Mouse (Mus musculus): ENCODE data around the gene Ppp1r37. TPM values are rescaled to one million over a fixed set of nuclear protein-coding genes. Genes with fewer than 3 reads are reported as not detected.
"Not testable (repeated sequence)": the region's sequence is repeated elsewhere in the genome, so short reads cannot be mapped to it uniquely, and the experiment has no call there.

Gene Ppp1r37
- polyA plus RNA-seq, 1 experiment, result 104 TPM

DNA sequence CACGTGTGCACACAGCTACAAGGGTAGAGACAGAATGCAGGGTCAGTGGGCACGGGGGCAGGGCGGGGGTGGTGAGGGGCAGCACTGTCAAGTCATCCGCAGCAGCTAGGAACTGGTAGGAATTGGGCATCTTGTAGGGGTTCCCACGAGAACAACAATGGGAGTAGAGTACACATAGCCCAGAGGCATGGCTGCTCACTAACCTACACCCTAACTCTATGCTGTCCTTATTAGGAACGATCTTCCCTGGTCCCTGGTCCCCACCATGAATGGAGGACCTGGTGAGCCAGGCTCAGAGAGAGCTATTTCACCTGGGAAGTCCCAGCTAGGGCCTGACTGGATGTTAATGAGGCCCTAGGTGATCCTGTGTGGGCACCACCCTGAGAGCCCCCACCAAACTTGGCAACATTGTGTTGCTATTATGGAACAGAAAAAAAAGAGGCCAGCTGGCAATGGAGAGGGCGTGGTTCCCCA lies 21.2 kb downstream of the Ppp1r37 start:
- DNase-seq (ENCODE audit: low read depth), result no peak

DNA sequence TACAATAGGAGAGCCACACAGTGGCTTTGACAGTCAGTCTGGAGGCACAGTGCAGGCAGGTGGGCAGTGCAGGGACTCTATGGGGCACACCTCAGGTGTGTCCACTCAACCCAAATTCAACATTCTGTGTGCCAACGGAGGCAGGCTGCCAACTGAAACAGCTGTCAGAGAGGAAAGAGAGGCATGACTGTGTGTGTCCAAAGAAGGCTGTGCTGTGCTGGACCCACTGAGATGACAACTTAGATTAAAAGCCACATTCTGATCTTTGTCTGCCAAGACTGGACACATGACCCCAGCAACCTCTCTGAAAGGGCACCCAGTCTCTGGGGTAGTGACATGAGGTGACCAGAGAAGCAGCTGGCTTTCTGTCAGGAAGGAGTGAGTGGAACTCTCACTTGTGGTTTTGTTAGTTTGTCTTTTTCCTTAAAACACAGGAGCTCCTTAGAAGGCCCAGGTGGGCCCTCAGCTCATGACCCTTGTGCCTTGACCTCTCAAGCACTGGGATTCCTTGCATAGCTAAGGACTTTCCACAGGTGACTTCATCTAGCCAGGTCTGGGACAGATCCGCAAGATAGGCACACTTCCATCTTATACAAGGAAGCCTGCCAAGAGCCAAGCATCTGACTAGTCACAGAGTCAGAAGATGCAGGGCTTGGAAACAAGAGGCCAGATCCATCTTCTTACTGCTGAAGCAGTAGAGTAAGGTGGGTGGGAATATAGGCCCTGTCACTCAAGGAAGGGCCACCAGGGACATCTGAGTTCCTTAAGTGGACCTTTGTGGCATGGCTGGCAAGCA lies 21.9 kb downstream of the Ppp1r37 start:
- no peak for DNase-seq (ENCODE audit: low read depth)

DNA sequence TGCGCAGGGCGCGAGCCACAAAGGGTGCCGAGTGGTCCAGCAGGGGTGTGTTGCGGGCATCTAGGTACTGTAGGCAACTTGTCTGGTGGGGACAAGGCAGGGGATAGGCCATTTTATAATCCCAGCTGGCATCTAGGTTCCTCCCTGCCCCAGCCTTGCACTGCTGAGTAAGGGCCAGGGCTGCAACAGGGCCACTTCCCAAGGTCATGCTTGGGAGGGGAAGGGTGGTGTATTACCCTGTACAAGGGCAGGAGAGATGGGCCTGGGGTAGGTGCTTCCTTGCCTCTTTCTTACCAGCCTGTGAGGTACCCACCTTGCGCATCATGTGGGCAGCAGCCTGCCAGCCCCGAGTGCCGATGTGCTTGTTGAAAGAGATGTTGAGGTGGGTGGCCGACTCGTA lies 28.2 kb downstream of the Ppp1r37 start:
- no peak for DNase-seq (ENCODE audit: low read depth)

DNA sequence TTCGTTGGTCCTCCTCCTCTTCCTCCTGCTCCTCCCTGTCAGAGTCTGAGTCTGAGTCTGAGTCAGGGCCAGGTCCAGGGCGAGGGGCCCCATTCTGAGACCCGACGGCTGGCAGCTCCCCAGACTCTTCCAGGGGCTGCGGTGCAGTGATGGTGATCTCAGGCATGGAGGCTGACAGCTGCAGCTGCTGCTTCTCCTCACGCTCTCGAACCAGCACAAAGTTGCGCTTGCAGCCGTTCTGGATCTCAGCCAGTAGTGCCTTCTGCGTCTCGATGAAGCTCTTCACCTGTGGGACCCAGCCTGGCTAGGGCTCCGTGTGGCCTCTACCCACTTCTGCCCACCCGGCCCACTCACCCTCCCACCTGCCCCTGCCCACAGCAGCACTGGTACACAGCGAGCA lies 30.6 kb downstream of the Ppp1r37 start:
- no peak for DNase-seq (ENCODE audit: low read depth)

DNA sequence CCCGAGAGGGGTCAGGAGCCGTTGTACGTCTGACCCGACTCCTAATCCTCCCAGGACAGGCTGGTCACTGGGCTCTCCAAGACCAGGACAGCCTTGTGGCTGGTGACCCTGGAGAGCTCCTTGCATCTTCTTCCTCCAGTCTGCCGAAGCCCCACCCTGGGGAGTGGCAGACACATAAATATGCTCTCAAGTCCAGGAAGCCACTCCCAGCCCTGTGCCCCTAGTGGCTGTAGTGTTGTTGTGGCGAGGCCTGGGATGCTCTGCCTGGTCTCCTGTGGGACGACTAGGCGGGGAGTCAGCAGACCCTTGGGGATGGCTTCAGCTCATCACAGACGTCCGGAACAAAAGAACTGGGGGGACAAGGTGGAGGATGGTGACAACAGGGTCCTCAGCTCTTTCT lies 31.8 kb downstream of the Ppp1r37 start:
- DNase-seq (ENCODE audit: low read depth), result no peak

DNA sequence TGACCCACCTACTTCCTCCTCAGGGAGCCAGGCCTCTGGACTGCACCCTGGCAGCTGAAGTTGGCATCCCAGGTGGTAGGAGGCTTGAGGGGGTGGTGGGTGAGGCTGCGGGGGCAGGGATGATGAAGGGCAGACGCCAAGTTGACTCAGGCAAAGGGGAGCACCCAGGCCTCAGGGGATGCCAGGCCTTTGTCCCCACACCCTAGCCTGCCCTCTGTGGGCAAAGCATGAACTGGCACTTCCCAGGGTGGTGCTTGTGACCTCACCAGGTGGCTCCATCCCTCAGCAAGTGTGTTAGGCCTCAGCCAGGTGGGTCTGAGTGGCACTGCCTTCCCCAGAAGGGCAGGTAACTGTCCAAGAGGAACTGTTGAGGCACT lies 37.8 kb downstream of the Ppp1r37 start:
- no peak for DNase-seq (ENCODE audit: low read depth)

DNA sequence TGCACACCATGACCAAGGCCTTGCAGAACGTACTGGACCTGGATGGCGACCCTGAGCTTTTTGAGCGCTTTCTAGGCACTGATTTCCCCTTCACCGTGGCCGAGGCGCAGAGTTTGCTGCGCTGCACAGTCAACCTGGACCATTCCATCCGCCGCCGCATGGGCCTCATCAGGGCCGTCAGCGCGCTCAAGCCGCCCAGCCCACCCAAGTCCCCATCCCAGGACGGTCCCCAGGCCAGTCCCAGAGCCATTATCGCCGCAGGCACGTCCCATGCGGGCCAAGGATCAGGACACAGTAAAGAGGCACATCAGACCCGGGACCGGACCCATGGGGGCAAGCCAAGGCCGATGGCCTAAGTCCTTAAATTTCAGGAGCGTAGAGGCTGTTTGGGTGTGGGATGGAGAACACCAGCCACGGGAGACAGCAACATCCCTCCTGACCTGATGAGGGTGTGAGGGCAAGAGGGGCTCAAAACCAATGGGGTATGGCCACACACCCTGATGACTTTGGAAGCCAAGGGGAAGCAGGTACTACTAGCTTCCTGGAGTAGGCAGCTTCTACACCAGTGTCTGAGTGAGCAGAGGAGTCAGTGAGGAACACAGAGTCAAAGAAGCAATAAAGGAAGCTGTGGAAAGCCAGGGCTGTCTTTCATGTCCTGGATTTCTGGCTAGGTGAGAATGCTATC lies 38.3 kb downstream of the Ppp1r37 start:
- DNase-seq (ENCODE audit: low read depth), result no peak

DNA sequence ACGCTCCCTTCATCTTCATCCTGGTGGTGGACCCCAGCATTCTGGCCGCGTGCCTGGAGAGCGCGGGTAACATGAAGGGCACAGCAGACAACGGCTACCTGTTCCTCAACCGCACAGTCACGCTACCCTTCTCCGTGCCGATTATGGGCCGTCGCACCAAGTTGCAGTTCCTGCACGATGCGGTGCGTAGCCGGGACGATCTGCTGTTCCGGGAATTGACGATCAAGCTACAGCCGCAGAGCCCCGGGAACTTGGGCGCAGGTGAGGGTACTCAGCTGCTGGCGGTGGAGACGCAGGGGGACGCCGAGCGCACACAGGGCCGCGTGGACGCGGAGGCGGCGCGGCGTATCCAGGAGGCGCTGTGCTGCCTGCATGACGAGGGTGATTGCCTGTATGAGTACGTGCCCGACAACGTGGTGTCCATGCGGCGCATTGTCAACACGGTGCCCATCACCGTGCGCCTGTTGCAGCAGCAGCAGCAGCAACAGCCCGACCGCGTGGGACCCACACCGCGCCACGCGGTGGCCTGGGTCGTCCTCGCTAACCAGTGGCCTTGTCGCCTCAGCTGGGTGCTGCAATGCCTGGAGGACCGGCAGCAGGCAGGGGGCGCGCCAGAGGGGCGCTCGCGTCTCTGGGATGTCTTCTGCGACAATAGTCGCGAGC lies 39.0 kb downstream of the Ppp1r37 start:
- no peak for DNase-seq (ENCODE audit: low read depth)

DNA sequence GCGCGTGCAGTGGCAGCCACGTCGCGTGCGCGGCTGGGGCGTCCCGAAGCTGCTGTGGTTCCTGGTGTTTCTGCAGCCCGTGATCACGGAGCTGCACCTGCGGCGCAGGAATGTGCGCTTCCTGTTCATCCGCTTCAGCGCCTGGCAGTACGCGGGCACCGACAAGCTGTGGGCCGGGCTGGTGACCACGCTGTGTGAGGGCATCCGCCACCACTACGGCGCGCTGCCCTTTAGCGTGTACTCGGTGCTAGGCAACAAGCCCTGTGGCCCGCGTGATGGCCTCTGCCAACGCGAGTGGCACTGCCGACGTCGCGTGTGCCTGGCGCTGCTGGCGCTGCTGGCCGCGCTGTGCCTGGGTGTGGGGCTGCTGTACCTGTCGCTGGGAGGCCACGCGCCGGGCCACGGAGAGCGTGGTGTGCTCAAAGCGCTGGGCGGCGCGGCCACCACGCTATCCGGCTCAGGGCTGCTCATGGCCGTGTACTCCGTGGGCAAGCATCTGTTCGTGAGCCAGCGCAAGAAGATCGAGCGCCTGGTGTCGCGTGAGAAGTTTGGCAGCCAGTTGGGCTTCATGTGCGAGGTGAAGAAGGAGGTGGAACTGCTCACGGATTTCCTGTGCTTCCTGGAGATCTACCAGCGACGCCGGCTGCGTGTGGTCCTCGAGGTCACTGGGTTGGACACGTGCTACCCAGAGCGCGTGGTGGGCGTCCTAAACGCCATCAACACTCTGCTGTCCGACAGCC lies 39.7 kb downstream of the Ppp1r37 start:
- no peak for DNase-seq (ENCODE audit: low read depth)

DNA sequence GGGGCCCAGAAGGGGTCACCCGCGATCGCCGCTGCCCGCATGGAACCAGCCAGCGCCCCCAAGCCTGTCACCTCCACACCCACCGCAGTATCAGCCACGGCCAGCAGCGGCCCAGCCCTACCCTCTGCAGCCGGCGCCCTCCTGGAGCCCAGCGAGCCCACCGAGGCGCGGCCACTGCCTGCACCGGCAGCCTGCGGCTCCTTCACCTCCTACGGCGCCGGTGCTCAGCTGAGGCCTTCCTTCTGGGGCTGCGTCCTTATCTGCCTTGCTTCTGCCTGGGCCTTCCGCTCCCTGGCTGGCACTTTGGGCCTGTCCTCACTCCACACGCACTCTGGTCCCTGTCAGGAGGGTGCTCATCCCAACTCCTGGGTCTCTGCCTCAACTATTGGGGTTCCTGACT lies 42.8 kb downstream of the Ppp1r37 start:
- DNase-seq (ENCODE audit: low read depth), result no peak

DNA sequence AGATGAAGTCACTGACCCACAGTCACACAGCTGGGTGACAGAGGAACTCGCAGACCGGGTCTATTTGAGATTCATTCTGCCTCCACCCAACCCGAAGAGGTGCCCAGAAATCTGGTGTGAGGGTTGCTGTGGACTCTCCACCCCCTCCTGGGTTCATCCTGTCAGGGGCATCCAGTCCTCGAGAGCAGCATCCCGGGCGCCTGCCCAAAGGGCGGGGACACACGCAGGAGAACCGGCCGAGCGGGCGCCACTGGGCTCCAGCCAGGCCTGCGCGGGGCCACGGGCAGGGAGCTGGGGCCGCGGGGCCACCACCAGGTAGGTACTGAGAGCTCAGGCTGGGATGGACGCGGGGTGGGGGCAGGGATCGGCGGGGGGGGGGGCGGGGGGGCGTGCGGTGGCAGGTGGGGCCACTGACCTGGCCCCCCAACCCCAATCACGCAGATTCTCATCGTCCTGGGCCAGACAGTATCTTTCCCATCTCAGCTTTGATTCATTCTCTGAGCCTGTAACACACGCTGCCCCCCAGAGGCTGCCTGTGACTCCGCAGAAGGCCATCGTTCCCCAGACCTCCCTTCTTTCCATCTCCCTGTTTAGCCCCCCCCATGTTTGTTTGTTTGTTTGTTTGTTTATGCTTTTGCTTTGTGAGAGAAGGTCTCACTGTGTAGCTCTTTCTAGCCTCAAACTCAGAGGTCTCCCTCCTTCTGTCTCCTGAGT lies 45.1 kb downstream of the Ppp1r37 start, which contains the start of gene Nkpd1:
Gene Nkpd1 (plus strand): TSS at position 187 of the 714 bp plus-strand sequence.
- no peak for DNase-seq (ENCODE audit: low read depth)

DNA sequence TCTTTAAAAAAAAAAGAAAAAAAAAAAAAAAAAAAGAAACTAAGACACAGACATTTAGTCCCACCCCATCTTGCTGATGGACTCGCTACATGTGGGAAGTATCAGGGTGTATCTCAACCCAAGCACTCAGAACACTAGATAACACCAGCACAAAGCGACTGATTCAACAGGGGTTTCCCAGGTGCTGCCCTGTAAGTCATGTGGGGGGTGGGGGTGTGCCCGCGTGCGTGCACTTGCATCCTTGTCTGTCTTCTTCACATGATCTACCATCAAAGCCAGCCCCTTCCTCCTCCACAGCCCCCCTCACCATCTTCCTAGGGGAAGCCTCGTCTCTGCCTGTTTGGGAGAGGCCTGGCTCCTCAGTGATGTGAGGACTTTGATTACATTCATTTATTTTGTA lies 50.5 kb downstream of the Ppp1r37 start:
- DNase-seq (ENCODE audit: low read depth), result no peak

DNA sequence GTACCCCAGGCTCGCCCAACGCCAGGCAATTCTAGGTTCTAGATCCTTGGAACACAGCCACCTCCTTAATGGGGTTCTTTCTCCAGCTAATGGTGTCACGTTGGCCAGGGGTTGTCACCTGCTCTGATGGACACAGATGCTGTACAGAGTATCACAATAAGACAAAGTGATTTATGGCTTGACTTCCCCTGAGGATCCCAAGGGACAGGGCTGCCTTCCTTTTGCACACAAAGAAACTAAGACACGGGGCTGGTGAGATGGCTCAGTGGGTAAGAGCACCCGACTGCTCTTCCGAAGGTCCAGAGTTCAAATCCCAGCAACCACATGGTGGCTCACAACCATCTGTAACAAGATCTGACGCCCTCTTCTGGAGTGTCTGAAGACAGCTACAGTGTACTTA lies 50.9 kb downstream of the Ppp1r37 start:
- not testable (repeated sequence) for DNase-seq (ENCODE audit: low read depth)

DNA sequence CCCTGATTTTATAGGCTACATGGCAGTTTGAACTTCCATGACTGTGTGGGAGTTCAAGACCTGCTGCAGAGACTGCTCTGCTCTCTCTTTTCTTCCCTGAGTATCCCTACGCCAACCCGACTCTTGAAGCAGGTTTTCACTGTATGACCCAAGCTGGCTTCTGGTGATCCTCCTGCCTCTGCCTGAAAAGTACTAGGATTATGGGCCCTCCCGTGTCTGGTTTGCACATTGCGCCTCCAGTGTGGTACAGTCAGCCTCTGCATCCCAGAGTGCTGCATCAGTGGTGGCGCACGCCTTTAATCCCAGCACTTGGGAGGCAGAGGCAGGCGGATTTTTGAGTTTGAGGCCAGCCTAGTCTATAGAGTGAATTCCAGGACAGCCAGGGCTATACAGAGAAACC lies 53.1 kb downstream of the Ppp1r37 start:
- no peak for DNase-seq (ENCODE audit: low read depth)

DNA sequence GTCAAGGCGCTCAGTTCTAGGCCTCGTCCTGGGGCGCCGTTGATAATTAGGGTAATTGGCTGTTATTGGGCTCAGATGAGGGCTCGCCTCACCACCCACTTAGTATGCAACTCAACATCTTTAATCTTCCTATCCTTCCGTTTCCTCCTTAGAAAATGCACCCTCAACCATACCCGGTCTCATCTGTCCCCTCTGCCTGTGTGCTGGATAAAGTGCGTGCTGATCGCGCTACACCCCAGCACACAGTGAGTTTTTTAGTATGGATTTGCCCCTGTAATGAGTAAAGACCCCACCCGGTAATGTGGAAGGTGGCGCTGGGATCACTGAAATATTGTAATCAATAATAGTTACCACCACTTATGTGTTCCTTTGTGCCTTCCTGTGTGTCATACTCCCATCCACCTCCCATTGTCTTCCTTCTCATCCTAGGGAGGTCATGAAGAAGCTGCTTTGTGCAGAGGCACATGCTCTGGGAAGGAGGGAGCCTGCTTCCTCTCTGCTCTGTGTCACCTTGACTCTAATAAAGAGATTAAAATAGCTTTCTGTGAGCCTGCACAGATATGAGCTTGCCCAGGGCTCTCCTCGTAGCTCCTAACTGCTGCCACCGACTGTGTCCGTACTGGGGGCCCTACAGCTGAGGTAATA lies 53.8 kb downstream of the Ppp1r37 start:
- DNase-seq (ENCODE audit: low read depth), result no peak

DNA sequence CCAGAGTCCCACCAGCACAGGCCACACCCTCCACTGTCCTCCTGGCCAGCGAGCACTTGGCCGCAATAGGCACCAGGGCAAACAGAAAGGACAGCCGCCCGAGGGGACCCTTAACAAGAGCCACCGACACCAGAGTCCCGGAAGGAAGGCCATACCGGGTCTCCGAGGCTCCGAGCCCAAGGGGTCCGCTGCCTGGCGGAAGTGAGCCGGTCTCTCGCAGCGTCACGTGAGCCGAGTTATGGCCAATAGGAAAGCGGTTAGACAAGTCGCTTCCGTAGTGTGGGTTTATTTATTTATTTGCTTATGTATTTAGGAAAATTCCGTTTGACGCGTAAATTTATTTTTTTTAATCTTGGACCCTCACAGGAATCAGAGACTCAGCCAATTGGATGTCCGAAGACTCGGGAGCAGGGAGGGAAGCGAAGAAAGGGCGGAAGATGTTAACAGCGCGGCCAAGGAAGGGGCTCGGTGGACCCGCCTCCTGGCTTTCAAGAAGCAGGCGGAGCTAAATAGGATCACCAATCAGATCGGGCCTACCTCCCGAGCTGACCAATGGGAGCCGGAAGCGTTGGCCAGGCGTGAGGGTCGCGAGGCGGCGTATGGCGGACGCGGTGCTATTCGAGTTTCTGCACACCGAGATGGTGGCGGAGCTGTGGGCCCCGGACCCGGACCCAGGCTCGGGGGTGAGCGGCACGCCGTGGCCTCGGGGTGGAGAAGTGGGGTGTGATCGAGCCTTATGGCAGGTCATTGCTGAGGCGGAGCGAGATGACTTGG lies 54.5 kb downstream of the Ppp1r37 start, which contains the start of the genes Bloc1s3 and Trappc6a:
Gene Bloc1s3 (minus strand): TSS at position 218 of the 774 bp plus-strand sequence.
Gene Trappc6a (plus strand): TSS at position 246 of the 774 bp plus-strand sequence.
- DNase-seq (ENCODE audit: low read depth), result no peak

DNA sequence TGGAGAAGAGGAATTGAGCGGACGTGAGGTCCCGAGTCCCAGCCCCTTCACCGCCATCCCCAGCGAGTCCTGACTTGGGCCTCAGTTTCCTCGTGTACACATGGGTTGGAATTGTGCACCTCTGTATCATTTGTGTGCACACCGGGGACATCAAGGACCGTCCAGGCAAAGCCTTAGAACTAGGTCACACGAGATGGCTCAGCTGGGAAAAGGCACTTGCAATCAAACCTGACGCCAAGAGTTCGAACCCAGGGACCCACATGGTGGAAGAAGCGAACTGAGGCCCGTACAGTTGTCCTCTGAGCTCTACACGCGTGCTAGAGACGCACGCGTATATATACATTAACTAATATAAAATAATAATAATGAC lies 55.3 kb downstream of the Ppp1r37 start:
- DNase-seq (ENCODE audit: low read depth), result no peak

DNA sequence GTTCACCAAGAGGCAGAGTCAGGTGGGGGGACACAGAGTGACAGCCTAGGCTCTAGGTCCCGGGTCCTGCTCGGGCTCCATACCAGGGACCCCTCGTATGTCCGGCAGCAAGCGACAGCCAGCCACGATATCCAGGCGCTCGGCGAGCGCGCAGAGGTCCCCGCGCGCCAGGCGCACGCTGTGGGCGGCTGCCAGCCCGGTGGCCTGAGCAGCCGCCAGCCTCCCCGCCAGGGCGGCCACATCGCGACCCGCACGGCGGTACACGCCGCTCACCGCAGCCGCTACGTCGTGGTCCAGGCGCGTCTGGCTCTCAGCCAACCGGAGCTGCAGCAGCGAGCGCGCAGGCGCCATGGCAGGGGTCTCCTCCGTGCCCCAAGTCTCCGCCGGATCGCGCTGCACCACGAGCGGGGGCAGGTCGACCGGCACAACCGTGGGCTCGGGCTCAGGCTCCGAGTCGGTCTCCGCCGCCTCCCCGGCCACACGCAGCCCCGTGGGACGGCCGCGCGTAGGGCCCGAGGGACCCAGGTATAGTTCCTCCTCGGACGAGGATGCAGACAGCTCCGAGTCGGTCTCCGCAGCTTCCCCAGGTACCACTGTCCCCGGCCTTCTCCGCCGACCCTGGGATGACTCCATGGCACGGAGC lies 55.8 kb downstream of the Ppp1r37 start:
- no peak for DNase-seq (ENCODE audit: low read depth)

DNA sequence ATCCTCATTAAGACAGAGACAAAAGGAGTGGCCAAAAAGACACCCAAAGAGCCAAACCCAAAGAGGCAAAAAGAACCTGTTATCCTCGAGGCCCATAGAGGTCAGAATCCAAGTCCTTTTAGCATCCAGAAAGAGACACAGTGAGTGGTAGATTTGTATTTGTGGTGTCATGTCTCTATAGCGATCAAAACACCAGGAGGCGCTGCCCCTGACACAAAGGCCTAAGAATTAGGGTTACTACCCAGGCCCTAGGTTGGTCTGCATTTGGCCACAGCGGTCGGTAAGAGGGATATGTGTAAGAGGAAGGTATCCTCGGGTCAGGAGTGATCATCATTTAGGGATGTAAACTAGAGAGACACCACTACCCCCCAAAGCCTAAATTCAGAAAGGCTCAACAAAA lies 56.5 kb downstream of the Ppp1r37 start:
- DNase-seq (ENCODE audit: low read depth), result no peak

All from gonadal fat pad, adult 2 months (tissue).